Mouse (Mus musculus) hindbrain, postnatal 0 days (tissue): ENCODE results near the gene Commd8. TPM values are rescaled to one million over a fixed set of nuclear protein-coding genes. Genes with fewer than 3 reads are reported as not detected.

ENCODE experiments used
- ATAC-seq: fragments of 200-750 bp; cut with Nextera tagmentation; 2 replicates; pipeline ENCODE4 v1.8.0; 2017; ENCODE audit warnings: mild to moderate bottlenecking, moderate TSS enrichment, moderate library complexity
- DNase-seq: peaks from one replicate; pipeline ENCODE4 v3.0.0-alpha.2; 2015; ENCODE audit warnings: low spot score
- H3K27ac ChIP-seq: fragments of 300-500 bp; sonication (generic); 2 replicates; pipeline ENCODE4 v1.5.1; 2014; ENCODE audit warnings: mild to moderate bottlenecking
- H3K27me3 ChIP-seq: fragments of 300-500 bp; sonication (generic); 2 replicates; pipeline ENCODE4 v1.6.1; 2014; ENCODE audit warnings: low read length, mixed read lengths; ENCODE audit not compliant: insufficient read depth
- H3K36me3 ChIP-seq: fragments of 300-500 bp; sonication (generic); 2 replicates; pipeline ENCODE4 v1.6.1; 2014; ENCODE audit warnings: low read length, mixed read lengths; ENCODE audit not compliant: insufficient read depth
- H3K4me1 ChIP-seq: fragments of 300-500 bp; sonication (generic); 2 replicates; pipeline ENCODE4 v1.6.1; 2014; ENCODE audit warnings: antibody characterized with exemption, low read length, mixed read lengths; ENCODE audit not compliant: insufficient read depth
- H3K4me2 ChIP-seq: fragments of 300-500 bp; sonication (generic); 2 replicates; pipeline ENCODE4 v1.6.1; 2014; ENCODE audit warnings: low read depth, mild to moderate bottlenecking, low read length, moderate library complexity, mixed read lengths
- H3K4me3 ChIP-seq: fragments of 300-500 bp; sonication (generic); 2 replicates; pipeline ENCODE4 v1.5.1; 2014; ENCODE audit warnings: low read length
- H3K9ac ChIP-seq: fragments of 300-500 bp; sonication (generic); replicated peaks from 2 replicates; pipeline ENCODE4 v1.6.1; 2014; ENCODE audit warnings: mild to moderate bottlenecking, low read length, moderate library complexity, mixed read lengths
- H3K9me3 ChIP-seq: fragments of 300-500 bp; sonication (generic); 2 replicates; pipeline ENCODE4 v1.6.1; 2016; ENCODE audit warnings: low read length, mixed read lengths
- CTCF ChIP-seq: IDR thresholded peaks from 2 replicates; pipeline ENCODE4 v1.5.1; 2016; ENCODE audit warnings: antibody characterized with exemption, control low read depth, low read depth
- WGBS: fragments of 180-500 bp; shearing (Covaris S2); extraction: QIAGEN DNeasy Blood & Tissue Kit; methylation state at CpG from one replicate; pipeline ENCODE4 v1.1.7; 2014; 5-methylcytosine and 5-hydroxymethylcytosine counted together
- polyA plus RNA-seq: library from polyadenylated mRNA; unstranded; fragments of >200 nt; fragmentation: Nextera tagmentation; extraction: Ambion mirVana; gene quantifications from 2 replicates; pipeline ENCODE4 v1.2.1, GENCODE M21; 2015
- total RNA-seq: library from RNA; depleted of rRNA; stranded (reverse); fragments of >200 nt; gene quantifications from 2 replicates; pipeline ENCODE4 v1.2.3, GENCODE M21; 2014; rRNA removed

Commd8 gene
- total RNA-seq (22.4 and 22.8 TPM in 2 replicates), polyA plus RNA-seq (149 and 166 TPM in 2 replicates)

GRCm38 (mm10) chr5:72167594-72168284 is at the start of gene Commd8:
TSS of gene Commd8 (minus strand) at chr5:72168189.
- peak; percentile 94 for ATAC-seq
- under 1% methylated on average over 38 of the region's 38 CpGs for WGBS
- Histone ChIP-seq H3K27me3 (no peaks in the 10 kb centered on the region), H3K27ac (peak within 1 kb of the TSS; percentile 75), H3K36me3 (no peaks in the 10 kb centered on the region), H3K9ac (peak within 1 kb of the TSS; percentile 59), H3K9me3 (no peaks in the 10 kb centered on the region), H3K4me1 (peaks cover 14% of the 10 kb centered on the region), H3K4me2 (peak within 1 kb of the TSS; percentile 77), H3K4me3 (peak within 1 kb of the TSS; percentile 56)
- no peak for TF ChIP-seq CTCF
- peak; percentile 98 for DNase-seq

GRCm38 (mm10) chr5:72211741-72212140 is 43.8 kb upstream of the Commd8 start:
- 89% methylated on average over 18 of the region's 18 CpGs for WGBS
- DNase-seq (no peak), ATAC-seq (no peak)
- no peaks in the 10 kb centered on the region for H3K27me3 ChIP-seq
- H3K4me1 ChIP-seq = no peaks in the 10 kb centered on the region
- no peaks in the 10 kb centered on the region for H3K36me3 ChIP-seq
- no peaks in the 10 kb centered on the region for H3K9me3 ChIP-seq
- no peak for TF ChIP-seq CTCF
- H3K4me2 ChIP-seq = no peak overlapping the region
- no peak overlapping the region for H3K9ac ChIP-seq
- H3K27ac ChIP-seq = no peak overlapping the region
- no peak overlapping the region for H3K4me3 ChIP-seq

GRCm38 (mm10) chr5:72210812-72211139 is 42.8 kb upstream of the Commd8 start:
- DNase-seq (peak; percentile 12), ATAC-seq (no peak)
- Histone ChIP-seq H3K9ac (no peak overlapping the region), H3K36me3 (no peaks in the 10 kb centered on the region), H3K4me2 (no peak overlapping the region), H3K4me3 (no peak overlapping the region), H3K27ac (no peak overlapping the region), H3K9me3 (no peaks in the 10 kb centered on the region), H3K27me3 (no peaks in the 10 kb centered on the region), H3K4me1 (no peaks in the 10 kb centered on the region)
- 48% methylated on average over 5 of the region's 5 CpGs for WGBS
- no peak for TF ChIP-seq CTCF

- Histone ChIP-seq H3K9ac (no peak overlapping the region), H3K27ac (no peak overlapping the region), H3K4me1 (no peaks in the 10 kb centered on the region), H3K4me3 (no peak overlapping the region), H3K36me3 (no peaks in the 10 kb centered on the region), H3K9me3 (no peaks in the 10 kb centered on the region), H3K4me2 (no peak overlapping the region), H3K27me3 (no peaks in the 10 kb centered on the region)
- no peak for TF ChIP-seq CTCF
- WGBS = 65% methylated on average over 13 of the region's 13 CpGs
- no peak for ATAC-seq
- no peak for DNase-seq
Measured at GRCm38 (mm10) chr5:72210123-72210811, 42.3 kb upstream of the Commd8 start.

GRCm38 (mm10) chr5:72208515-72208914 is 40.5 kb upstream of the Commd8 start:
- H3K9me3 ChIP-seq = no peaks in the 10 kb centered on the region
- no peak overlapping the region for H3K27ac ChIP-seq
- no peaks in the 10 kb centered on the region; the same call in 1 of the 2 replicates for H3K4me1 ChIP-seq
- no peaks in the 10 kb centered on the region for H3K27me3 ChIP-seq
- no peaks in the 10 kb centered on the region for H3K36me3 ChIP-seq
- DNase-seq (no peak), ATAC-seq (no peak)
- no peak overlapping the region for H3K4me2 ChIP-seq
- H3K9ac ChIP-seq = no peak overlapping the region
- TF ChIP-seq CTCF = no peak
- 91% methylated on average over 1 of the region's 1 CpGs for WGBS
- H3K4me3 ChIP-seq = no peak overlapping the region

GRCm38 (mm10) chr5:72205271-72205670 is 37.3 kb upstream of the Commd8 start:
- TF ChIP-seq CTCF = no peak
- Histone ChIP-seq H3K27ac (no peak overlapping the region), H3K4me3 (no peak overlapping the region), H3K9ac (no peak overlapping the region), H3K27me3 (no peaks in the 10 kb centered on the region), H3K4me1 (no peaks in the 10 kb centered on the region; the same call in 1 of the 2 replicates), H3K9me3 (no peaks in the 10 kb centered on the region), H3K36me3 (no peaks in the 10 kb centered on the region), H3K4me2 (no peak overlapping the region)
- ATAC-seq = no peak
- WGBS = 88% methylated on average over 5 of the region's 5 CpGs
- DNase-seq = no peak

GRCm38 (mm10) chr5:72204507-72204906 is 36.5 kb upstream of the Commd8 start:
- no peaks in the 10 kb centered on the region for H3K36me3 ChIP-seq
- no peak overlapping the region for H3K27ac ChIP-seq
- TF ChIP-seq CTCF = no peak
- DNase-seq = no peak
- no peaks in the 10 kb centered on the region for H3K27me3 ChIP-seq
- no peaks in the 10 kb centered on the region; the same call in 1 of the 2 replicates for H3K4me1 ChIP-seq
- no peak overlapping the region for H3K9ac ChIP-seq
- H3K4me3 ChIP-seq = no peak overlapping the region
- no peaks in the 10 kb centered on the region for H3K9me3 ChIP-seq
- 94% methylated on average over 2 of the region's 2 CpGs for WGBS
- H3K4me2 ChIP-seq = peak overlapping the region; percentile 95; the same call in 1 of the 2 replicates
- ATAC-seq = no peak
